Mouse (Mus musculus): ENCODE results near the gene Bglap.

DNA sequence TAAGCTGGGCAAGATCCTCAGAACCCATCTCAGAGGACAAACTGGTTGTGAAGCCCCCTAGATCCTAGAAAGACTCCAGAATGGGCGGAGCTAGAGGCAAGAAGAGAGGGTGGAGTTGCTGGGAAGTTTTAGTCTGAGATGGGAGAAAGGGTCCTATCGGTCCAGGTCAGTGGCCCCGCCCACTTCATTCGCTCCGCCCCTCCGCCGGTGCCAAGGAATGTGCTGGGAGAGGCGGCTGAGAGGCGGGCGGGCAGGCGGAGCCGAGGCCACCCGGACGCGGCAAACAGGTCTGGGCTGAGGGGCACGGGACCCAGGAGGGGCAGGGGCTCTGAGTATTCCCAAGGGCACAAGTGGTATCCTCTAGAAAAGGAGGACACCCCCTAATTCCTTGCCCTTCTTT lies 19.9 kb downstream of the Bglap start, which contains the start of gene Paqr6:
- TF ChIP-seq CTCF (IDR thresholded peaks at IDR 0.05; ENCODE audit: low read depth, low read length) (no peak), POLR2A (IDR thresholded peaks at IDR 0.05; ENCODE audit: insufficient read depth, low read length) (no peak)

Measured in ES-Bruce4 (cell line).